Mouse (Mus musculus) MEL (cell line): ENCODE results near the gene BC016579. TPM values are rescaled to one million over a fixed set of nuclear protein-coding genes. Genes with fewer than 3 reads are reported as not detected.

ENCODE experiments used
- DNase-seq: peaks from one replicate; pipeline ENCODE4 v3.0.0; 2011; ENCODE audit warnings: low read depth, low spot score
- H3K27ac ChIP-seq: 2 replicates; pipeline ENCODE4 v1.5.1; 2012; ENCODE audit warnings: low read depth, mild to moderate bottlenecking, control low read depth, low read length, moderate library complexity; ENCODE audit not compliant: control insufficient read depth
- H3K27me3 ChIP-seq, 2 experiments: fragments of 150-350 bp in 1 of 2; sonication (generic) in 1 of 2; 2 replicates each; pipeline ENCODE4 v1.6.1; 2012; ENCODE audit warnings: low read length in 2 of 2, mild to moderate bottlenecking in 2 of 2, improper control_type of control experiment in 1 of 2, moderate library complexity in 1 of 2; ENCODE audit not compliant: insufficient read depth in 2 of 2, control insufficient read depth in 1 of 2
- H3K36me3 ChIP-seq, 2 experiments: 2 replicates each; pipeline ENCODE4 v1.6.1; 2012 to 2014; ENCODE audit warnings: low read length in 2 of 2, improper control_type of control experiment in 1 of 2, inconsistent platforms in 1 of 2, mild to moderate bottlenecking in 1 of 2; ENCODE audit not compliant: insufficient read depth in 2 of 2, control insufficient read depth in 1 of 2
- H3K4me1 ChIP-seq, 2 experiments: fragments of 150-350 bp in 1 of 2; sonication (generic) in 1 of 2; 2 replicates each; pipeline ENCODE4 v1.6.1; 2012; ENCODE audit warnings: low read length in 2 of 2, improper control_type of control experiment in 1 of 2, mild to moderate bottlenecking in 1 of 2; ENCODE audit not compliant: insufficient read depth in 2 of 2, control insufficient read depth in 1 of 2
- H3K4me3 ChIP-seq, 2 experiments: fragments of 150-350 bp in 1 of 2; sonication (generic) in 1 of 2; 2 replicates each; pipeline ENCODE4 v1.5.1; 2012; ENCODE audit warnings: low read depth in 2 of 2, low read length in 2 of 2, mild to moderate bottlenecking in 2 of 2, moderate library complexity in 2 of 2, control low read depth in 1 of 2, improper control_type of control experiment in 1 of 2; ENCODE audit not compliant: control insufficient read depth in 1 of 2, insufficient read depth in 1 of 2
- H3K79me2 ChIP-seq: 2 replicates; pipeline ENCODE4 v1.6.1; 2012; ENCODE audit warnings: mild to moderate bottlenecking, low read length, moderate library complexity; ENCODE audit not compliant: control insufficient read depth, poor library complexity, insufficient read depth
- H3K9ac ChIP-seq: 2 replicates; pipeline ENCODE4 v1.6.1; 2012; ENCODE audit warnings: low read depth, mild to moderate bottlenecking, control low read depth, low read length, moderate library complexity; ENCODE audit not compliant: control insufficient read depth, poor library complexity, severe bottlenecking
- H3K9me3 ChIP-seq: fragments of 150-350 bp; sonication (generic); replicated peaks from 2 replicates; pipeline ENCODE4 v1.6.1; 2012; ENCODE audit warnings: mild to moderate bottlenecking, low read length, improper control_type of control experiment, moderate library complexity; ENCODE audit not compliant: insufficient read depth
- BHLHE40 ChIP-seq: IDR thresholded peaks from 2 replicates; pipeline ENCODE4 v1.6.1; 2012; ENCODE audit warnings: low read depth, mild to moderate bottlenecking, inconsistent platforms, low read length, improper control_type of control experiment, borderline replicate concordance
- CHD1 ChIP-seq: IDR thresholded peaks from 2 replicates; pipeline ENCODE4 v1.6.1; 2012; ENCODE audit warnings: low read depth, mild to moderate bottlenecking, inconsistent platforms, low read length, improper control_type of control experiment
- CHD2 ChIP-seq: IDR thresholded peaks from 2 replicates; pipeline ENCODE4 v1.6.1; 2011; ENCODE audit warnings: low read length, improper control_type of control experiment
- CTCF ChIP-seq, 3 experiments: IDR thresholded peaks in 2 of 3; conservative IDR thresholded peaks in 1 of 3; 2 replicates each; pipeline ENCODE4 v1.5.1; 2011 to 2012; ENCODE audit warnings: low read length in 3 of 3, low read depth in 2 of 3, mild to moderate bottlenecking in 2 of 3, improper control_type of control experiment in 1 of 3, inconsistent platforms in 1 of 3, mixed read lengths in 1 of 3, moderate library complexity in 1 of 3; ENCODE audit not compliant: control insufficient read depth in 1 of 3, insufficient read depth in 1 of 3, poor library complexity in 1 of 3, severe bottlenecking in 1 of 3
- E2F4 ChIP-seq: IDR thresholded peaks from 2 replicates; pipeline ENCODE4 v1.6.1; 2011; ENCODE audit warnings: low read depth, low read length, improper control_type of control experiment, borderline replicate concordance
- EP300 ChIP-seq, 2 experiments: IDR thresholded peaks; 2 replicates each; pipeline ENCODE4 v1.6.1; 2011; ENCODE audit warnings: improper control_type of control experiment in 2 of 2, low read length in 2 of 2, low read depth in 1 of 2, mild to moderate bottlenecking in 1 of 2
- ETS1 ChIP-seq: IDR thresholded peaks from 2 replicates; pipeline ENCODE4 v1.6.1; 2012; ENCODE audit warnings: low read depth, mild to moderate bottlenecking, inconsistent platforms, low read length, improper control_type of control experiment, moderate library complexity
- KAT2A ChIP-seq: conservative IDR thresholded peaks from 2 replicates; pipeline ENCODE4 v1.6.1; 2012; ENCODE audit warnings: low read depth, low read length, improper control_type of control experiment, inconsistent platforms
- MAFK ChIP-seq: IDR thresholded peaks from 2 replicates; pipeline ENCODE4 v1.6.1; 2011; ENCODE audit warnings: low read depth, mild to moderate bottlenecking, low read length, improper control_type of control experiment, borderline replicate concordance
- MEF2A ChIP-seq: IDR thresholded peaks from 2 replicates; pipeline ENCODE4 v1.6.1; 2014; ENCODE audit warnings: low read depth, mild to moderate bottlenecking, inconsistent platforms, low read length, improper control_type of control experiment; ENCODE audit not compliant: poor library complexity, insufficient replicate concordance, severe bottlenecking; ENCODE audit errors: extremely low read depth
- MXI1 ChIP-seq: IDR thresholded peaks from 2 replicates; pipeline ENCODE4 v1.6.1; 2011; ENCODE audit warnings: mild to moderate bottlenecking, low read depth, low read length, improper control_type of control experiment
- MYB ChIP-seq: IDR thresholded peaks from 2 replicates; pipeline ENCODE4 v1.6.1; 2011; ENCODE audit warnings: mild to moderate bottlenecking, low read depth, low read length, improper control_type of control experiment
- MYC ChIP-seq: IDR thresholded peaks from 2 replicates; pipeline ENCODE4 v1.6.1; 2011; ENCODE audit warnings: low read depth, mild to moderate bottlenecking, low read length, improper control_type of control experiment, moderate library complexity
- POLR2A ChIP-seq, 2 experiments: IDR thresholded peaks; 2 replicates each; pipeline ENCODE4 v1.6.1; 2011 to 2012; ENCODE audit warnings: low read length in 2 of 2, mild to moderate bottlenecking in 2 of 2, control low read depth in 1 of 2, improper control_type of control experiment in 1 of 2, low read depth in 1 of 2, moderate library complexity in 1 of 2; ENCODE audit not compliant: control insufficient read depth in 1 of 2, insufficient read depth in 1 of 2, poor library complexity in 1 of 2
- RAD21 ChIP-seq: IDR thresholded peaks from 2 replicates; pipeline ENCODE4 v1.6.1; 2011; ENCODE audit warnings: mild to moderate bottlenecking, low read depth, low read length, improper control_type of control experiment
- RCOR1 ChIP-seq: IDR thresholded peaks from 2 replicates; pipeline ENCODE4 v1.6.1; 2012; ENCODE audit warnings: low read depth, mild to moderate bottlenecking, inconsistent platforms, low read length, improper control_type of control experiment
- SIN3A ChIP-seq: IDR thresholded peaks from 2 replicates; pipeline ENCODE4 v1.6.1; 2012; ENCODE audit warnings: low read length, improper control_type of control experiment, inconsistent platforms
- SMC3 ChIP-seq: IDR thresholded peaks from 2 replicates; pipeline ENCODE4 v1.6.1; 2011; ENCODE audit warnings: low read depth, low read length, improper control_type of control experiment
- TAL1 ChIP-seq: IDR thresholded peaks from 2 replicates; pipeline ENCODE4 v1.6.1; 2012; ENCODE audit warnings: mild to moderate bottlenecking, inconsistent platforms, low read length, moderate library complexity, mixed read lengths
- USF2 ChIP-seq, 2 experiments: IDR thresholded peaks; 2 replicates each; pipeline ENCODE4 v1.6.1; 2011 to 2012; ENCODE audit warnings: improper control_type of control experiment in 2 of 2, low read length in 2 of 2, borderline replicate concordance in 1 of 2, inconsistent platforms in 1 of 2, low read depth in 1 of 2, mild to moderate bottlenecking in 1 of 2; ENCODE audit not compliant: insufficient read depth in 1 of 2
- ZC3H11A ChIP-seq: IDR thresholded peaks from 2 replicates; pipeline ENCODE4 v1.6.1; 2012; ENCODE audit warnings: low read depth, mild to moderate bottlenecking, inconsistent platforms, low read length, improper control_type of control experiment
- ZMIZ1 ChIP-seq: IDR thresholded peaks from 2 replicates; pipeline ENCODE4 v1.6.1; 2012; ENCODE audit warnings: low read depth, mild to moderate bottlenecking, inconsistent platforms, low read length, improper control_type of control experiment, moderate library complexity
- polyA plus RNA-seq, 2 experiments: library from polyadenylated mRNA; stranded (reverse) in 1 of 2; unstranded in 1 of 2; fragments of >175 nt in 1 of 2; fragments of >200 nt in 1 of 2; gene quantifications; 2 replicates each; pipeline versions ENCODE4 v1.2.1 to v1.2.4; 2012; ENCODE audit warnings: low replicate concordance in 2 of 2, low read depth in 1 of 2; ENCODE audit not compliant: insufficient read length in 2 of 2, insufficient read depth in 1 of 2, missing spikeins in 1 of 2
- total RNA-seq: library from RNA; depleted of rRNA; stranded (reverse); fragments of 300-350 nt; gene quantifications from 2 replicates; pipeline ENCODE4 v1.2.3, GENCODE M21; 2012

Gene BC016579
- total and polyA plus RNA-seq, 3 experiments = not detected

DNA sequence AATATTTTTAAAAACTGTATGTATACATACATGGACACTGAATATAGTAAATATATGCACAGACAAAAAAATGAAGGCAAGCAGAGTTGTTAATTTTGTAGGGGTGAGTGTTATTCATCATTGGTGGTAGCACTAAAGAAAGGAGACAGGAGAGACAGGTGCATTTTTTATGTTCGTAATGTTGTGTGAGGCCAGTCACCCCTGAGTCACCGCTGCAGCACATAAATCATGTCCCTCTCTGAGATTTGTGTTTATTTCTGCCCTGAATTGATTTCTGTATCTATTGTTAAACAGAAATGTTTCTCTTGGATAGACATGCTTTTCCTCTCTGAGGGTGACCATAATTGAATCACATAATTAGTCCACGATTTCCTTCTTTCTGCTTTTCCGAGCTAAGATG, 21.4 kb downstream of the BC016579 start:
- H3K4me1 ChIP-seq = no peaks in the 10 kb centered on the region
- TF ChIP-seq TAL1 (no peak), ETS1 (no peak), ZMIZ1 (no peak), ZC3H11A (no peak), USF2 (IDR thresholded peaks at IDR 0.05; ENCODE audit: borderline replicate concordance in 1 of 2, insufficient read depth in 1 of 2, low read depth in 1 of 2, low read length in 2 of 2) (no peak), RCOR1 (no peak), MYC (no peak), MAFK (no peak), BHLHE40 (no peak), EP300 (IDR thresholded peaks at IDR 0.05; ENCODE audit: low read depth in 1 of 2, low read length in 2 of 2) (no peak), CHD1 (no peak), E2F4 (no peak), POLR2A (IDR thresholded peaks at IDR 0.05; ENCODE audit: control insufficient read depth in 1 of 2, insufficient read depth in 1 of 2, low read depth in 1 of 2, low read length in 2 of 2, poor library complexity in 1 of 2) (no peak), MXI1 (no peak)
- TF ChIP-seq, all 39 proteins: peak for 0
- no peak overlapping the region for H3K9ac ChIP-seq
- H3K36me3 ChIP-seq = no peaks in the 10 kb centered on the region
- no peaks in the 10 kb centered on the region for H3K9me3 ChIP-seq
- no peak overlapping the region for H3K4me3 ChIP-seq
- DNase-seq = no peak
- H3K79me2 ChIP-seq = no peaks in the 10 kb centered on the region
- H3K27ac ChIP-seq = no peak overlapping the region
- H3K27me3 ChIP-seq = no peaks in the 10 kb centered on the region; a peak in 1 of 4 replicates

DNA sequence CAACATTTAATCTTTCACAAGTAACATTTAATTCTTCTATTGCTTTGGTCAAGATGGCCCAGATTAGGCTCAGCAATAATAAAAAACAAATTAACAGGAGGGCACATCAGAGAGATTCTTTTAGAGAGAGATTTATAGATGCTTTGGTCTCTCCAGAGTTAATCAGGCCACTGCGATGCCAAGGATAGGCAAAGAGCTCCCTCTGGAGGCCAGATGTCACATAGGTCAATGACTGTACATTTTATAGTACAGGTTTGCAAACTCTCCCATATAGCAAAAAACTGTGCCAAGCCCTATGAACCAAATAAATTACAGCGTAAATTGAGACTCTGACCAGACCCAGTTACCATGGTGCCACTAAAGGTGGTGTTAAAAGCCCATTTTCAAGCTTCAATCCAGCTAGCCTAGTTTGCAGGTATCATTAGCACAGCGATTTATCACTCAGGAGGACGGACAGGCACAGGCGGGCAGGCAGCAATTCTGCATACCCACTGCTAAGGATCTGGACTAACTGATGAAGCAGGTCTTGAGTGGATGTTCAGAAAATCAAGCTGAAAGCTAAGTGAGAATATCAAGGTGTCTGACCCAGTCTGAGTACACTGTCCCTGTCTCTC, 23.4 kb downstream of the BC016579 start:
- peak; percentile 70 for DNase-seq
- H3K27ac ChIP-seq = no peak overlapping the region
- H3K9me3 ChIP-seq = no peaks in the 10 kb centered on the region
- no peaks in the 10 kb centered on the region for H3K4me1 ChIP-seq
- H3K9ac ChIP-seq = no peak overlapping the region
- no peak overlapping the region for H3K4me3 ChIP-seq
- no peaks in the 10 kb centered on the region for H3K79me2 ChIP-seq
- no peaks in the 10 kb centered on the region for H3K27me3 ChIP-seq
- TF ChIP-seq CHD2 = no peak
- no peak for TF ChIP-seq KAT2A
- TF ChIP-seq USF2 (IDR thresholded peaks at IDR 0.05; ENCODE audit: borderline replicate concordance in 1 of 2, insufficient read depth in 1 of 2, low read depth in 1 of 2, low read length in 2 of 2) = no peak
- TF ChIP-seq SIN3A = no peak
- peak; percentile 84 for TF ChIP-seq ZC3H11A
- peak; percentile 69 to 88 (median 73) for TF ChIP-seq CTCF (IDR thresholded peaks at IDR 0.05 in 2 of 3, conservative IDR thresholded peaks at IDR 0.05 in 1 of 3; ENCODE audit: control insufficient read depth in 1 of 3, insufficient read depth in 1 of 3, low read depth in 2 of 3, low read length in 3 of 3, poor library complexity in 1 of 3, severe bottlenecking in 1 of 3)
- no peak for TF ChIP-seq MEF2A
- no peak for TF ChIP-seq ETS1
- TF ChIP-seq SMC3 = peak; percentile 86
- no peak for TF ChIP-seq MYB
- TF ChIP-seq RAD21 = peak; percentile 92
- TF ChIP-seq, all 39 proteins: peak for 4
- no peaks in the 10 kb centered on the region for H3K36me3 ChIP-seq
